Mouse (Mus musculus) forebrain, embryonic 13.5 days (tissue): ENCODE measurements around the gene Cenpj. TPM values are rescaled to one million over a fixed set of nuclear protein-coding genes. Genes with fewer than 3 reads are reported as not detected.

Experiments
- ATAC-seq: fragments of 200-750 bp; cut with Nextera tagmentation; 2 replicates; pipeline ENCODE4 v1.8.0; 2017
- H3K27ac ChIP-seq: fragments of 300-500 bp; sonication (generic); 2 replicates; pipeline ENCODE4 v1.5.1; 2015; ENCODE audit warnings: inconsistent platforms, mild to moderate bottlenecking, moderate library complexity
- H3K27me3 ChIP-seq: fragments of 300-500 bp; sonication (generic); 2 replicates; pipeline ENCODE4 v1.6.1; 2015; ENCODE audit warnings: mild to moderate bottlenecking, inconsistent platforms
- H3K36me3 ChIP-seq: fragments of 300-500 bp; sonication (generic); 2 replicates; pipeline ENCODE4 v1.6.1; 2015; ENCODE audit warnings: mild to moderate bottlenecking, inconsistent platforms; ENCODE audit not compliant: poor library complexity, severe bottlenecking
- H3K4me1 ChIP-seq: fragments of 300-500 bp; sonication (generic); 2 replicates; pipeline ENCODE4 v1.6.1; 2015; ENCODE audit warnings: inconsistent platforms
- H3K4me2 ChIP-seq: fragments of 300-500 bp; sonication (generic); 2 replicates; pipeline ENCODE4 v1.6.1; 2015; ENCODE audit warnings: inconsistent platforms, mild to moderate bottlenecking, moderate library complexity
- H3K4me3 ChIP-seq: fragments of 300-500 bp; sonication (generic); 2 replicates; pipeline ENCODE4 v1.5.1; 2015; ENCODE audit warnings: mild to moderate bottlenecking, inconsistent platforms
- H3K9ac ChIP-seq: fragments of 300-500 bp; sonication (generic); 2 replicates; pipeline ENCODE4 v1.6.1; 2015; ENCODE audit warnings: mild to moderate bottlenecking, inconsistent platforms
- H3K9me3 ChIP-seq: fragments of 300-500 bp; sonication (generic); replicated peaks from 2 replicates; pipeline ENCODE4 v1.6.1; 2016; ENCODE audit warnings: inconsistent platforms
- WGBS: fragments of 180-500 bp; shearing (Covaris S2); methylation state at CpG from one replicate; pipeline ENCODE4 v1.1.7; 2015; 5-methylcytosine and 5-hydroxymethylcytosine counted together
- polyA plus RNA-seq: library from polyadenylated mRNA; unstranded; fragments of >200 nt; fragmentation: Nextera tagmentation; extraction: Ambion mirVana; gene quantifications from 2 replicates; pipeline ENCODE4 v1.2.1, GENCODE M21; 2015

Gene Cenpj
- polyA plus RNA-seq, 1 experiment from 2014 or later: 16.1 TPM

DNA sequence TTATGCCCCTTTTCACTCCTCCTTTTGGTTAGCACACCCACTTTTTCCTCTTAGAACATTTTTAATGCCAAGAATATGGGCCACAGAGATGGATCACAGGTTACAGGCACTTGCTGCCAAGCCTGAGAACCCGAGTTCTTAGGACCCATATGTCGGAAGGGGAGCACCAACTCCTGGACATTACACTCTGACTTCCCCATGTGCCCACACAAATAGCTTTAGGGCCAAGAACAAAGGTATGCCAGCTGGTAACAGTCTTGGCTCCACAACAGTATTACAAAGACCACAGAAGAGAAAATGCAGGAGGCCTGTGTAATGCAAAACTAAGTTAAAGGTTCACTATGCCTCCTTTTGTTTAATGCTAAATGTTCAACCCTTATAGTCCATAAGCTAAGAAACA lies 44.4 kb downstream of the Cenpj start:
- H3K27me3 ChIP-seq: no peaks in the 10 kb centered on the region
- 81% methylated on average over 2 of the region's 2 CpGs for WGBS

DNA sequence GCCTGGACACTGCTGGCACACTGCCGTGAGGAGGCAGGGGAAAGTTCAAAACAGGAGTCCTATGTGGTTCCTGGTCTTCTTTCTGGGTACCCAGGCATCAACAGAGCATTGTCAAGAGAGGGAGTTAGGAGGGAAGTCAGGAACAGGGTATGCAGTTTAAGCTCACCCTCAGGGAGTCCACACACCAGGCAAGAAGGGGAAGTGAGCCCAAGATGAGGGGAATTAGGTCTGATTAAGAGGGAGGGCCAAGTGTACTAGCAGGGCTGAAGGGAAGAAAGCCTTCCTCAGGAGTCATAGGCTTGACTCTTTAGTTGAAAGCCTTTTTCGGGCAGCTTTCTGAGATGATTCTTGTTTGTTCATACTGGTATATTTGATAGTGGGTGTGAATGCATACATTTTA lies 60.5 kb downstream of the Cenpj start:
- no peak overlapping the region for H3K27ac ChIP-seq
- H3K4me3 ChIP-seq: no peak overlapping the region
- H3K27me3 ChIP-seq: no peaks in the 10 kb centered on the region
- WGBS: 89% methylated on average over 2 of the region's 2 CpGs
- H3K9ac ChIP-seq: no peak overlapping the region
- no peak for ATAC-seq
- H3K9me3 ChIP-seq: no peaks in the 10 kb centered on the region
- H3K4me1 ChIP-seq: no peaks in the 10 kb centered on the region
- no peak overlapping the region for H3K4me2 ChIP-seq
- H3K36me3 ChIP-seq: no peaks in the 10 kb centered on the region

More for the DNA sequence above, 44.4 kb downstream of the Cenpj start:
- Histone ChIP-seq H3K9me3 (no peaks in the 10 kb centered on the region), H3K27ac (no peak overlapping the region), H3K9ac (no peak overlapping the region), H3K4me3 (no peak overlapping the region), H3K4me1 (no peaks in the 10 kb centered on the region), H3K4me2 (no peak overlapping the region), H3K36me3 (peaks cover 75% of the 10 kb centered on the region)
- ATAC-seq: no peak

DNA sequence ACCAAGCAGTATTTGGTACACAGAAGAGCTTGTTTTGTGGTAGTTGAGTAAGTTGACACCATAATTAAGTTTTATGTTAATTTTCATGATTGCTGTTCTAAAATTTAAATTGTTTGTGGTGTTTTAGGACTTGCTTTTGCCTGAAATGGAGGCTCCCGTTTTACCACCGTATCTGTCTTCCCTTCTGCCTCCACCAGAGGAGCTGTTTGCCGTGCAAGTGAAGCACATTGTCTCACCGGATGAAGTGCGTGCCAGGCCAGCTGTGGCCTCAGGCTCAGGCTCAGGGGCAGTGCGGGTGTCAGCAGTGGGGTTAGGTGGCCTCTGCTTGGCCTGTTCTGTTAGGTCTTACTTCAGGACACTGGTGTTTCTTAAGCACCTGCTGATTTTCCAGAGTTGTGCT lies 63.1 kb downstream of the Cenpj start:
- H3K27me3 ChIP-seq: no peaks in the 10 kb centered on the region
- WGBS: 32% methylated on average over 6 of the region's 6 CpGs
- H3K4me1 ChIP-seq: no peaks in the 10 kb centered on the region
- H3K36me3 ChIP-seq: no peaks in the 10 kb centered on the region
- no peak overlapping the region for H3K4me2 ChIP-seq
- no peak overlapping the region for H3K4me3 ChIP-seq
- no peak overlapping the region for H3K9ac ChIP-seq
- no peaks in the 10 kb centered on the region for H3K9me3 ChIP-seq
- no peak for ATAC-seq
- no peak overlapping the region for H3K27ac ChIP-seq

DNA sequence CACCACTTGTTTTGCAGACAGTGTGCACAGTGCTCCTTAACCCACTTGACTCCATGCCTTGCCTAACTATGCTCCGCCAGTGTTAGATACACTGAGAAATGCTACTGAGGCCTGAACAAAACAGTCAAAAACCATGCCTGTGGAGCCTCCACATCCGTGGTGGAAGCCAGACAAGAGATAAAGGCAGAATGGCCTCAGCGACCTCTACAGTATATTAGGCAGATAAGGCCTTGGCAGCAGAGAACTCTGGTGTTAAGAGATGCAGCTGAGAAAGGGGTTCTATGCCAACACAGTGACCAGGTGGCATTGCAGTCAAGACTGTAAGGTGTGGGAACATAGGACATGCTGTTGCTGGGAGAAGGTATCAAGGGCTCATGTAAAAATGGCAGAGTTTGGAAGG lies 68.5 kb downstream of the Cenpj start:
- no peak for ATAC-seq
- 76% methylated on average over 3 of the region's 3 CpGs for whole genome bisulfite sequencing
- Histone ChIP-seq H3K9ac (no peak overlapping the region), H3K4me2 (no peak overlapping the region), H3K27ac (no peak overlapping the region), H3K4me1 (no peaks in the 10 kb centered on the region), H3K27me3 (no peaks in the 10 kb centered on the region), H3K4me3 (no peak overlapping the region), H3K36me3 (no peaks in the 10 kb centered on the region), H3K9me3 (no peaks in the 10 kb centered on the region)

DNA sequence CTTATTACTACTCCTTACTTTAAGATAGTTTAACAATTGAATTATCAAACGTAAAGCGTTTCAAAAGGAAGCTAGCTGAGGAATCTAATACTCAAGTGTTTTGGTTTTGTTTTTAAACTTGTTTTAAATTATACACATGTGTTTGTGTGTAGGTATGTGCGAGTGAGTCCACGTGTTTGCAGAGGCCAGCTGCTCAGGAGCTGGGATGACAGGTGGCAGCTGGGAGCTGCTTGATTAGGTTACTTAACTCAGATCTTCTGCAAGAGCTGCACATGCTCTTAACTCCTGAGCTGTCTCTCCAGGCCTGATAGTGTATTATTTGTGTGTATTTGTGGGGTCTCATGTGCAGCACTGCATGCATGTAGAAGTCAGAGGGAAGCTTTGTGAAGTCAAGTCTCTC lies 72.8 kb downstream of the Cenpj start:
- H3K9me3 ChIP-seq: no peaks in the 10 kb centered on the region
- ATAC-seq: no peak
- H3K9ac ChIP-seq: no peak overlapping the region
- no peaks in the 10 kb centered on the region for H3K36me3 ChIP-seq
- no peaks in the 10 kb centered on the region for H3K4me1 ChIP-seq
- 83% methylated on average over 4 of the region's 4 CpGs for WGBS
- H3K27ac ChIP-seq: no peak overlapping the region
- H3K4me3 ChIP-seq: no peak overlapping the region
- H3K27me3 ChIP-seq: no peaks in the 10 kb centered on the region
- no peak overlapping the region for H3K4me2 ChIP-seq

DNA sequence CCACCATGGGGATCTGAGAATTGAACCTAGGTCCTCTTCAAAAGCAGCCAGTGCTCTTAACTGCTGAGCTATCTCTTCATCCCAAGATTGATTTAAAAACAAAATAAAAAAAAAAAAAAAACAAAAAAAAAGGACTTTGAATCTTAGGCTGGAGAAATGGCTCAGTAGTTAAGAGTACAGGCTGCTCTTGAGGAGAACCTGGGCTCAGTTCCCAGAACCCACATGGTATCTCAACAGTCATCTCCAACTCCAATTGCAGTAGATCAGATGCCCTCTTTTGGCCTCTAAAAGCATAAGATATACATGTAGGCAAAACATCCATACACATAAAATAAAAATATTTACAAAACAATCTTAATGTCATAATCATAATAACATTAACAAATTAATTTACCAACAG lies 85.4 kb downstream of the Cenpj start:
- no peaks in the 10 kb centered on the region for H3K27me3 ChIP-seq
- ATAC-seq: no peak

More for the DNA sequence above, 85.4 kb downstream of the Cenpj start:
- Histone ChIP-seq H3K9me3 (no peaks in the 10 kb centered on the region), H3K9ac (no peak overlapping the region), H3K4me3 (no peak overlapping the region), H3K4me1 (no peaks in the 10 kb centered on the region), H3K36me3 (no peaks in the 10 kb centered on the region), H3K27ac (no peak overlapping the region), H3K4me2 (no peak overlapping the region)

Other genes with a start within 250 kb of the Cenpj start
- 0.12 and 0.13 TPM in 2 replicates for gene Atp12a, start 210.4 kb downstream of the Cenpj start, polyA plus RNA-seq
- gene Rnf17, start 172.8 kb downstream of the Cenpj start, polyA plus RNA-seq: 0.28 and 0.57 TPM in 2 replicates
- gene Parp4, start 194 bp upstream of the Cenpj start, polyA plus RNA-seq: 0.85 and 1.2 TPM in 2 replicates
- 50.4 and 55.8 TPM in 2 replicates for gene Mphosph8, start 92.8 kb upstream of the Cenpj start, polyA plus RNA-seq
- 42.9 and 52.9 TPM in 2 replicates for gene Pspc1, start 202.9 kb upstream of the Cenpj start, polyA plus RNA-seq
- 31.6 and 32.5 TPM in 2 replicates for gene Zmym5, start 236.3 kb upstream of the Cenpj start, polyA plus RNA-seq